Mouse (Mus musculus) cerebellum, postnatal 14 days (tissue): Measurements from ENCODE around the gene Arhgef17.

Experiments used
- DNase-seq, 2 experiments: peaks; one replicate each; pipeline ENCODE4 v3.0.0; 2021; ENCODE audit warnings: mixed read lengths in 2 of 2

The Arhgef17 gene

GRCm38 (mm10) chr7:100941169-100941568 is 9.3 kb upstream of the Arhgef17 start:
- no peak for DNase-seq

- peak; percentile 59 to 64 for DNase-seq
Measured at GRCm38 (mm10) chr7:100938106-100938505, 6.2 kb upstream of the Arhgef17 start.

- no peak for DNase-seq
Measured at GRCm38 (mm10) chr7:100937481-100937880, 5.6 kb upstream of the Arhgef17 start.

GRCm38 (mm10) chr7:100933520-100933919 is 1.6 kb upstream of the Arhgef17 start:
- DNase-seq, result no peak

GRCm38 (mm10) chr7:100932481-100933007 is 637 bp upstream of the Arhgef17 start:
- DNase-seq, result peak; percentile 70 to 77

GRCm38 (mm10) chr7:100931316-100931925 is 486 bp downstream of the Arhgef17 start:
- DNase-seq, result no peak

GRCm38 (mm10) chr7:100930619-100931315 is 1.1 kb downstream of the Arhgef17 start:
- DNase-seq, result no peak

- DNase-seq, result no peak
Measured at GRCm38 (mm10) chr7:100929639-100930303, 2.1 kb downstream of the Arhgef17 start.

- no peak for DNase-seq
Measured at GRCm38 (mm10) chr7:100928456-100928855, 3.5 kb downstream of the Arhgef17 start.

GRCm38 (mm10) chr7:100927287-100928000 is 4.5 kb downstream of the Arhgef17 start:
- DNase-seq, result no peak

- DNase-seq, result no peak
Measured at GRCm38 (mm10) chr7:100926311-100926923, 5.5 kb downstream of the Arhgef17 start.

- no peak for DNase-seq
Measured at GRCm38 (mm10) chr7:100924674-100925445, 7.0 kb downstream of the Arhgef17 start.

- DNase-seq, result no peak
Measured at GRCm38 (mm10) chr7:100924200-100924599, 7.7 kb downstream of the Arhgef17 start.

GRCm38 (mm10) chr7:100922907-100923306 is 9.0 kb downstream of the Arhgef17 start:
- DNase-seq, result peak in 1 of 2 experiments; percentile 46

- DNase-seq, result no peak
Measured at GRCm38 (mm10) chr7:100921289-100921688, 10.6 kb downstream of the Arhgef17 start.

GRCm38 (mm10) chr7:100919809-100920107 is 12.1 kb downstream of the Arhgef17 start:
- DNase-seq, result no peak

GRCm38 (mm10) chr7:100919006-100919808 is 12.7 kb downstream of the Arhgef17 start:
- no peak for DNase-seq

GRCm38 (mm10) chr7:100918176-100918575 is 13.7 kb downstream of the Arhgef17 start:
- no peak for DNase-seq

- no peak for DNase-seq
Measured at GRCm38 (mm10) chr7:100917751-100918150, 14.2 kb downstream of the Arhgef17 start.

- no peak for DNase-seq
Measured at GRCm38 (mm10) chr7:100916526-100916925, 15.4 kb downstream of the Arhgef17 start.

- DNase-seq, result no peak
Measured at GRCm38 (mm10) chr7:100915204-100915603, 16.7 kb downstream of the Arhgef17 start.
